9 mouse cellular contexts compared by ENCODE assay signal in genomic region chr4:137765554-137765971, GRCm38 (mm10). TPM values are rescaled to one million over a fixed set of nuclear protein-coding genes. Genes with fewer than 3 reads are reported as not detected.
DNase-seq lines count a peak whose midpoint lies in the region; ATAC-seq and TF ChIP-seq lines count a peak whose summit lies in the region.
"Had no signal": no experiment of that assay in that cellular context is flagged by ENCODE, and none has a peak within 500 bp of the region (broad histone marks: within the 10 kb centered on the region; RNA-seq: fewer than 3 reads in every experiment).

No protein-coding gene starts in this region.

- peak; percentile 58 for DNase-seq in layer of hippocampus, adult 11-12 months (ENCODE audit: low spot score)
- no peak for DNase-seq in layer of hippocampus, adult 9-10 months (ENCODE audit: low spot score)
- peak; percentile 68 for DNase-seq in embryo, embryonic 11 days
- DNase-seq in hindbrain, postnatal 0 days (ENCODE audit: low spot score): peak; percentile 90
- DNase-seq in liver, postnatal 0 days: no peak
- peak; percentile 46 for DNase-seq in right cerebral cortex, postnatal 4 days
- DNase-seq in spleen, adult 12 weeks (ENCODE audit: low spot score): no peak
- no peak for DNase-seq in spleen, adult 18-20 months

- TF ChIP-seq CTCF in hindbrain, postnatal 0 days (IDR thresholded peaks at IDR 0.05; ENCODE audit: low read depth): no peak
- no peak for TF ChIP-seq CTCF in liver, postnatal 0 days (IDR thresholded peaks at IDR 0.05; ENCODE audit: low read depth)

- H3K4me3 ChIP-seq in hindbrain, postnatal 0 days (ENCODE audit: low read length): no peak overlapping the region
- H3K4me3 ChIP-seq in liver, postnatal 0 days (ENCODE audit: low read depth, low read length): no peak overlapping the region

- H3K9ac ChIP-seq in hindbrain, postnatal 0 days (replicated peaks; ENCODE audit: low read length): peak overlapping the region; percentile 33; the same call in 1 of the 2 replicates
- H3K9ac ChIP-seq in liver, postnatal 0 days (replicated peaks): no peak overlapping the region

- no peak for TF ChIP-seq EP300 in liver, postnatal 0 days (IDR thresholded peaks at IDR 0.05; ENCODE audit: low read depth)

- peak; percentile 94 for ATAC-seq in hindbrain, postnatal 0 days
- no peak for ATAC-seq in liver, postnatal 0 days
- ATAC-seq: Patski had no signal

- 24% methylated on average over 7 of the region's 7 CpGs for WGBS in hindbrain, postnatal 0 days
- WGBS in liver, postnatal 0 days (ENCODE audit: insufficient replicate concordance): 63% methylated on average over 7 of the region's 7 CpGs

- peaks cover 14% of the 10 kb centered on the region for H3K4me1 ChIP-seq in hindbrain, postnatal 0 days (ENCODE audit: insufficient read depth, low read length)
- H3K4me1 ChIP-seq in liver, postnatal 0 days (ENCODE audit: insufficient read depth): peaks cover 14% of the 10 kb centered on the region

- H3K27me3 ChIP-seq in hindbrain, postnatal 0 days (ENCODE audit: insufficient read depth, low read length): no peaks in the 10 kb centered on the region
- no peaks in the 10 kb centered on the region for H3K27me3 ChIP-seq in liver, postnatal 0 days (ENCODE audit: insufficient read depth, low read length)
- H3K27me3 ChIP-seq: Patski had no signal

- H3K4me2 ChIP-seq in hindbrain, postnatal 0 days (ENCODE audit: low read depth, low read length): no peak overlapping the region
- H3K4me2 ChIP-seq in liver, postnatal 0 days (ENCODE audit: low read depth, low read length): no peak overlapping the region

- H3K27ac ChIP-seq in hindbrain, postnatal 0 days: peak overlapping the region; percentile 80
- peak overlapping the region; percentile 61; the same call in 1 of the 2 replicates for H3K27ac ChIP-seq in liver, postnatal 0 days (ENCODE audit: low read depth)

- H3K9me3 ChIP-seq in hindbrain, postnatal 0 days (ENCODE audit: low read length): no peaks in the 10 kb centered on the region
- no peaks in the 10 kb centered on the region for H3K9me3 ChIP-seq in liver, postnatal 0 days (ENCODE audit: low read length)

- no peaks in the 10 kb centered on the region for H3K36me3 ChIP-seq in hindbrain, postnatal 0 days (ENCODE audit: insufficient read depth, low read length)
- H3K36me3 ChIP-seq in liver, postnatal 0 days (replicated peaks; ENCODE audit: insufficient read depth, low read length): no peaks in the 10 kb centered on the region

RNA-seq across cellular contexts. Expression of gene Alpl, which starts 30.6 kb away (rescaled TPM):
- total RNA-seq in hindbrain, postnatal 0 days (2014; rRNA removed): 15.3 and 22.4 TPM in 2 replicates
- polyA plus RNA-seq in hindbrain, postnatal 0 days (2015; fragmentation: Nextera tagmentation; extraction: Ambion mirVana): 16.6 and 17.5 TPM in 2 replicates
- polyA plus RNA-seq in liver, postnatal 0 days (2015; fragmentation: Nextera tagmentation; extraction: Ambion mirVana): 14.7 and 18.7 TPM in 2 replicates

Comparison
In these comparisons a context has a peak if more than half of its experiments do, and no peak if none do; other contexts are left out.
1. DNase-seq: peak in layer of hippocampus, adult 11-12 months (single experiment), embryo, embryonic 11 days (single experiment), hindbrain, postnatal 0 days (single experiment) and right cerebral cortex, postnatal 4 days (single experiment); none in layer of hippocampus, adult 9-10 months (single experiment), liver, postnatal 0 days (single experiment), spleen, adult 12 weeks (single experiment) and spleen, adult 18-20 months (0 of 2).